Mouse (Mus musculus) stomach, postnatal 0 days (tissue): ENCODE results near the gene Gm9040.
"Not testable (repeated sequence)": the region's sequence is repeated elsewhere in the genome, so short reads cannot be mapped to it uniquely, and the experiment has no call there.

Source experiments
- CTCF ChIP-seq: IDR thresholded peaks from 2 replicates; pipeline ENCODE4 v1.5.1; 2016; ENCODE audit warnings: antibody characterized with exemption, low read depth, mild to moderate bottlenecking, moderate library complexity
- EP300 ChIP-seq: optimal IDR thresholded peaks from 2 replicates; pipeline ENCODE3; 2016; ENCODE audit warnings: antibody characterized with exemption

DNA sequence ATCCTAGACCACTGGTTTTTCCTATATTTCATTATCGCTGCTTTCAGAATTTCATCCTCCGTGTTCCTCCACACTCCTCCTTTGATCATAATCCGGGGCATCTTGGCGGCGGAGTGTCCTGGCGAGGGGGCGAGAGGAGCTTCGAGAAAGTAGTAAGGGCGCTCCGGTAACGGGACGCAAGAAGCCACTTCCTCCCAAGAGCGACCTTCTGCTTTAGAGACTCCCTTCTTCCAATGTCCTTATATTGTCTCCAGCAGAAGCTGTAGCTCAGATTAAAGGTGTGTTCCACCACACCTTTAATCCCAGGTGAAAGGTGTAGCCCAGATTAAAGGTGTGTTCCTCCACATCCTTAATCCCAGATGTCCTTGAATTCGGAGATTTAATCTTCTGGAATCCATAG is 16.4 kb upstream of the Gm9040 start, which contains the start of gene Gm9046:
- TF ChIP-seq EP300, CTCF: not testable (repeated sequence)
